Mouse (Mus musculus) layer of hippocampus, adult 6 months (tissue): ENCODE measurements around the gene Wdr83. TPM values are rescaled to one million over a fixed set of nuclear protein-coding genes. Genes with fewer than 3 reads are reported as not detected.

ENCODE experiments used
- long read RNA-seq, 2 experiments: library from polyadenylated mRNA; unstranded; transcript quantifications; one replicate each; pipeline ENCODE4 v2.0.0; 2019 to 2020
- microRNA-seq: library from miRNA; unstranded; fragments of <30 nt; microRNA quantifications from one replicate; pipeline ENCODE4 v1.2.0, GENCODE M21; 2020
- polyA plus RNA-seq: library from polyadenylated mRNA; unstranded; fragments of <200 nt; fragmentation: Nextera tagmentation; gene quantifications from 2 replicates; pipeline ENCODE4 v1.2.3, GENCODE M21; 2021

Wdr83 gene
- 35.6 and 36.8 TPM in 2 replicates for polyA plus RNA-seq
- long read RNA-seq, experiment 1, transcript Wdr83-202 (8 exons, 1,406 nt), result minor isoform, 9 of 47 reads
- long read RNA-seq, experiment 1, transcript Wdr83-201 (9 exons, 1,238 nt), result major isoform, 30 of 47 reads
- long read RNA-seq, experiment 1, partial matches to known transcripts, result 2 of 47 reads
- long read RNA-seq, experiment 1, other reads (novel, unspliced or antisense), result 3 of 47 reads
- long read RNA-seq, experiment 2, transcript Wdr83-202 (8 exons, 1,406 nt), result minor isoform, 21 of 74 reads
- long read RNA-seq, experiment 2, transcript Wdr83-201 (9 exons, 1,238 nt), result major isoform, 28 of 74 reads
- long read RNA-seq, experiment 2, transcript Wdr83-204 (7 exons, 1,561 nt), result minor isoform, 9 of 74 reads
- long read RNA-seq, experiment 2, partial matches to known transcripts, result 6 of 74 reads
- long read RNA-seq, experiment 2, other reads (novel, unspliced or antisense), result 9 of 74 reads

DNA sequence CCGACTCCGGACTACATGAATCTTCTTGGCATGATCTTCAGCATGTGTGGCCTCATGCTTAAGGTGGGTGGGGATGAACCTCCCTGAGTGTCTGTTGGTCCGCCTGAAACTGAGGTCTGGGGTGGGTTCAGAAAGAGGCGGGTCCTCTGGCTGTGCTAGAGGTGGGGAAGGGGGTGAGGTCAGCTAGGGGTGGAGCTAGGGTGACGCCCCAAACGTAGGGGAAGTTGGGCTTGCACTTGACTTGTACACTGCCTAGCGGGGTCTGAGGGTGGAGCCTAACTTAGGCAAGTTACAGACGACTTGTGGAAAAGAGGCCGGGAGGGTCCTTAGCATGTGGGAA lies at the start of gene Wdr83:
TSS of gene Wdr83 (minus strand) at position 91 of the 340 bp plus-strand sequence.

DNA sequence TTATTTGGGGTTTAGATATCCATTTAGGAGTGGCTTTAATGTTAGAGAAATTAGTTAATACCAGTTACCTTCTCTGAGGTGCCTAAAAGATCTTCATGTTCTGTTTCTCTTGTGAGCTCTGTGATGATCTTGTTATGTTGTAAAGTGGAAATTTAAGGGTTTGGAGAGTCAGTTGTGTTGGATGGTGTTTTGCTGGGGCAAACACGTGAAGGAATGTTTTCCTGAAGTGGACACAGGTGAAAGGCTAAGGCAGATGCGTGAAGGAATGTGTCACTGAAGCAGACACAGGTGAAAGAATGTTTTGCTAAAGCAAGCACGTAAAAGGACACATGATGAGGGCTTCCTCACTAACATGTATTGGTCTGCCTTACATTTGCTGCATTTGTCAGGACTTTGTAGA lies 41.9 kb upstream of the Wdr83 start, which contains the start of gene Zfp791:
TSS of gene Zfp791 (minus strand) at position 101 of the 400 bp plus-strand sequence.

DNA sequence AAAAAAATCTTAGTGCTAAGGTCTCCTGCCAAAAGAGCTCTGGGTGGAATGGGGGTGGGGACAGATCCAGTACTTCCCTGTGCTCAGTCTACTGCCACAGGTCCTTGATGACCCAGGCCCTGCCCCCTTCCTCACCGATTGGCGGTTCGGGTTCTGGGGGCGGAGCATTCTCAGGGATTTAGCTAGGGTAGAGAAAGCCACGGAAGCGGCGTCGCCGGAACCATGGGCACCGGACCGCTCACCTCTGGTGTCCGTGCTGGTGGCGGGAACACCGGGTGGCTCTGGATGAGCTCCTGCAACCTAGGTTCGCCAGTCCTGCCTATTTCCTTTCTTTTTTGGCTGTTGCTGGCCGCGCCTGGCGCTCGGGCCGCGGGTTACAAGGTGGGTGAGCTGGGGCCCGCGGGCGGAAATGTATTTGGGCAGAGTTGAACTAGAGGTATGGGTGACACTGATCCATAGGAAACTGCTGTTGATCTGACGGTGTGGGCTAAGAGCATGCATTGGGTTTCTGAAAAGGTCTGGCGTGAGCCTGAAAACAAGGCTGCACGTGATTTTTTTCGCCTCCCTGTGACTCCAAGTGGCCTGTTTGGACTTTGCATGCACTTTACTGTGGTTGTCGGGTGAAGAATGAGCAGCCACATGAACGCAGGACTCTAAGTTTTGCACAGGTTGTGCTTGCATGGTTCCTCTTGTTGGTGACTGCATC lies 2.2 kb upstream of the Wdr83 start, which contains the start of gene Man2b1:
TSS of gene Man2b1 (plus strand) at position 163 of the 706 bp plus-strand sequence.

DNA sequence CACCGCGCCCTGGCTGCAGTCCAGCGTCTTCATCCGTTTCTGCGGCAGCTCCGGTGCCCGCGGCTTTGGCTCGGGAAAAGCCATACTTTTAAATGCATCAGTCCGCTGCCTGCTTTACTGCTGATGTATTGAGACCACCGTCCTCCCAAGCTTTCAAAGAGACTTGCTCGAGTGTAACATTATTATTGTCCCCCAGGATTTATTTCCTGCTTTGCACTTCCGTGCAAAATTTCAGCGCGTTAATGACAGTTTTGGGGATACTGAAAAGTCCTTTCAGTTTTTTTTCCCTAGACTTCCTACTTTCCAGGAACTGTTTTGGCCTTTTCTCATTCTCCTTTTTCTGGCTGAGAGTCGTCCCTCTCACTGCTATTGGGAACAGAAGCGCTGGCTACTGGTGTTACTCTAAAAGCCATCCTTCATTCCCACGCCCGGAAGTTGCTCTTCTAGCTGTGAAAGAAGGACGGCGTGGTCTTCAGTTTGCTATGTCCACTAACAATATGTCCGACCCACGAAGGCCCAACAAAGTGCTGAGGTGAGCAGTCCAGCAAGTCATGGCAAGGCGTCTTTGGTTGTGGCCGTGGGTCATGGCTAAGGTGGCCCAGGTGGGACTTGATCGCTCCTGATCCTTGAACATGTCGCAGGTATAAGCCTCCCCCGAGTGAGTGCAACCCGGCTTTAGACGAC lies 432 bp downstream of the Wdr83 start, which contains the start of gene Wdr83os:
TSS of gene Wdr83os (plus strand) at position 209 of the 684 bp plus-strand sequence.

DNA sequence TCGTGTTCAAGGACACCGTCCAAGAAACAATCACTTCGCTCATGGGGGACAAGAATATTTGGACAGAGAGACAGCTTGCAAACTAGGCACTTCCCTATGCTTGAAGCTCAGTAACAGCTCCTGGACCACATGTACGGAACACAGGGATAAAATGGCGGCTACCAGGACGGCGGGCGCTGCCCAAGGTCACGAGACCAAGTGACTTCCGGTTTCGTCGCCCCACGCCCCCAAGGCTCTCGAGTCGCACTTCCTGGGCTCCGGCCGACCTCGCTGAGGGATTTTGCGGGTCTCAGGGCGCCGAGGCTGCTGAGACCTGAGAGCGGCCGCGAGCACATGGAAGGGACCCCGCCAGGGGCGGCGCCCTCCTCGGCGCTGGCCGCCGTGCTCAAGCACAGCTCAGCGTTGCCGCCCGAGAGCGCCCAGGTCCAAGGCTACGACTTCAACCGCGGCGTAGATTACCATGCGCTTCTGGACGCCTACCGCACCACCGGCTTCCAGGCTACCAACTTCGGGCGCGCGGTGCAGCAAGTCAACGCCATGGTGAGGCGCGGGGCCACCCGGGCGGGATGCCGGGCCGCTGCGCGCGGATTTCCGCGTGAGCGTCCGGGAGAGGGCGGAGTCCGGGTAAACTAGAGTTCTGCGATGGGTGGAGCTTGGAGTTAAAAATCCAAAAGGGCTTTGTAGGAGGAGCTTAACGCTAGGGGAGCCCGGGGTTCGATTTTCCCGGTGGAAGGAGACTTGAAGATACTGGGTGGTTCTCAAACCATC lies 9.4 kb downstream of the Wdr83 start, which contains the start of gene Dhps:
TSS of gene Dhps (plus strand) at position 244 of the 768 bp plus-strand sequence.

DNA sequence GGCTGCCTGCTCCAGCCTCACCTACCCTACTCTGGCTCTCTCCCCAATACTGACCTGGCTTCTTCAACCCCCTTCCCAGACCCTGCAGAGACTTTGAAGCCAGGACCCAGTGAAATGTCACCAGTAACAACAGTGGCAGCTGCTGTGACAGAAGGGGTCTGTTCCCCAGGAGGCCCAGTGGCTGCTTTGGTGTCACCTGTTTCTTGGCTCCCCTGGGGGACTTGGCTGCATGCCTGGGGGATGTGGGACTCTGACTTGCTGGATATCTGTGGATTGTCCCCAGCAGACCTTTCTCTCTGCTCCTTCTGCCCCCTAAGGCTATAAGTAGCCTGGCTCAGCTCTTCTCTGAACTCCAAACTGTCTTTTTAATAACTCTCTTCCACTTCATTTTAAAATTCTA lies 13.1 kb downstream of the Wdr83 start, which contains the start of gene Gm5741:
TSS of gene Gm5741 (minus strand) at position 1 of the 400 bp plus-strand sequence.

DNA sequence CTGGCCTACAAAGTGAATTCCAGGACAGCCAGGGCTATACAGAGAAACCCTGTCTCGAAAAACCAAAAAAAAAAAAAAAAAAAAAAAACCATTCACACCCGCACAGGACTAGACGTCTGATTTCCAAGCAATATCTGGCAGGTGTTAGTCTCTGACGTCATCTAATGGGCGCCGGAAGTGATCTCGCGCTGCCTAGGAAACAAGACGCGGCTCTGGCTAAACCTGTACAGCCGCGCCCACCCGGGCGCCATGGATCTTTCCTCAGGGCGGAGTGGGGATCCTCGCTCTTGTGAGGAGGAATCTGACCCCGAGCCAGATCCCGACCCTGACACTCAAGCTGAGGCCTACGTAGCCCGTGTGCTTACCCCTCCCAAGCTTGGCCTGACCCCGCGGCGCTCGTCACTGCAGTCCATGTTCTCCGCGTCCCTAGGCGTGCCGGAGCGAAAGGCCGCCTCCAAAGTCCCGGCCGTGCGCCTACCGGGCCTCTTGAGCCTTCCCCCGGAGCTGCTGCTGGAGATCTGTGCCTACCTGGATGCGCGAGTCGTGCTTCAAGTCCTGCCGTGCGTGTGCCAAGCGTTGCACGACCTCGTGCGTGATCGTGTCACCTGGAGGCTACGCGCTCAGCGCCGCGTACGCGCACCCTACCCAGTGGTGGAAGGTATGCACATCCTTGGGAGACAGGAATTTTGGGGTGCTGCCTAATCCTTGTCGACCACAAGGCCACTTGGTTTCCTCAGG lies 21.1 kb downstream of the Wdr83 start, which contains the start of gene Fbxw9:
TSS of gene Fbxw9 (plus strand) at position 177 of the 738 bp plus-strand sequence.

DNA sequence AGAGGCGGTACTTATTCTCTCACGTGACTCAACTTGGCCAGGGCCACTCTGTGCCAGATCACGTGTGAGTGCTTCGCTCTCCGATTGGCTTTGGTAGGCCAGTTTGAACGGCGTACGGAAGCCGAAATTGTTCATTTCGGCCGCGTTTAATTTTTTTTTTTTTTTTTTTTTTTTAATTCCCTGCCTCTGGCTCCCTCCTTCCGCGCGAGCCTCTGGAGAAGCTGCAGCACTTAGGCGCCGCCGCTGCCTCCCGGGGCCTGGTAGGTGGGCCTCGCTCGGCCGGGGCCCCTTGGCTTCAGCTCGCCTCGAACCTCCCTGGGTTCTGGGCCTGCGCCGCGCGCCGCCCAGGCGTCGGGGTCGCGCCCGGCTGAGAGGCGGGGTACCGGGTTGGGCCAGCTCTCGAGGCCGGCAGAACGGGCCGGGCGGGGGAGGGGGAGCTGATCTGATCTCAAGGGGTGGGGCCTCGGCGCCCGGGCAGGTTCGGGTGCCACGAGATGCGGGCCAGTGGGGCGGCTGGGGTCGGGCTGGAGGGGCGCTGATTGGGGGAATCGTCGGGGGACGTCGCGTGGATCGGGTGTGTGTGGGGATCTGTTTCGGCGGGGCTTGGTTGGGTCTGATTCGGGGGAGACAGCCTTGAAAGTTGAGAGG lies 44.3 kb downstream of the Wdr83 start, which contains the start of gene Tnpo2:
TSS of gene Tnpo2 (plus strand) at position 198 of the 648 bp plus-strand sequence.

DNA sequence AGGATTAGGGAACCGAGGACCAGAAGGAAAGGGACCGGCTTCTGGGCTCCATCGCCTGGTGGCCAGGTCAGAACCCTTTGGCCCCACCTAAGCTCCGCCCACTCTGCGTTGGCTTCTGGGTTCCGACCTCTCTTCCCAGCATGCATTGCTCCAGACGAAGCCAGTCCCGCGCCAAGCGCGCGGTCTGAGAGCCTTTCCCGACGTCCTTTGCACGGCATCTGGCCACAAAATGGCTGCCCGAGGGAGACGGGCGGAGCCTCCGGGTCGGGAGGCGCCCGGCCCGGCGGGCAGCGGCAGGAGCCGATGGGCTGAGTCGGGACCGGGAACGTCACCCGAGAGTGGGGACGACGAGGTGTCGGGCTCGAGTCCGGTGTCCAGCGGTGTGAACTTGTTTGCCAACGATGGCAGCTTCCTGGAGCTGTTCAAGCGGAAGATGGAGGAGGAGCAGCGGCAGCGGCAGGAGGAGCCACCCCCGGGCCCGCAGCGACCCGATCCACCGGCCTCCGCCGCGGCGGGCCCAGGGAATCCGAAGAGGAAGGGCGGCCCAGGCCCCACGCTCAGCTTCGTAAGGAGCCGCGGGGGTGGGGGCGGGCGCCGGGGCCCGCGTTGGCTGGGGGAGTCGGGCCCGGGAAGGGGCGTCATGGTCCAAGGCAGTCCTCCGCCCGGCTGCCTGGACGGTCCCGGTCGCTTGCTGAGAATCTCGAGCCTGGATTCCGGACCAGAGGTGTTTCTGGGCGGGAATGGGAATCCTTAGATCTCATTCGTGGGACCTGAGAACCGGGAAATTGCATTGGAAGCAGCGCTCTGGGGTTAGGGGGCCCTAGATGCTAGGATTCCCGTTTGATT lies 54.2 kb downstream of the Wdr83 start, which contains the start of gene Trir:
TSS of gene Trir (plus strand) at position 154 of the 846 bp plus-strand sequence.

DNA sequence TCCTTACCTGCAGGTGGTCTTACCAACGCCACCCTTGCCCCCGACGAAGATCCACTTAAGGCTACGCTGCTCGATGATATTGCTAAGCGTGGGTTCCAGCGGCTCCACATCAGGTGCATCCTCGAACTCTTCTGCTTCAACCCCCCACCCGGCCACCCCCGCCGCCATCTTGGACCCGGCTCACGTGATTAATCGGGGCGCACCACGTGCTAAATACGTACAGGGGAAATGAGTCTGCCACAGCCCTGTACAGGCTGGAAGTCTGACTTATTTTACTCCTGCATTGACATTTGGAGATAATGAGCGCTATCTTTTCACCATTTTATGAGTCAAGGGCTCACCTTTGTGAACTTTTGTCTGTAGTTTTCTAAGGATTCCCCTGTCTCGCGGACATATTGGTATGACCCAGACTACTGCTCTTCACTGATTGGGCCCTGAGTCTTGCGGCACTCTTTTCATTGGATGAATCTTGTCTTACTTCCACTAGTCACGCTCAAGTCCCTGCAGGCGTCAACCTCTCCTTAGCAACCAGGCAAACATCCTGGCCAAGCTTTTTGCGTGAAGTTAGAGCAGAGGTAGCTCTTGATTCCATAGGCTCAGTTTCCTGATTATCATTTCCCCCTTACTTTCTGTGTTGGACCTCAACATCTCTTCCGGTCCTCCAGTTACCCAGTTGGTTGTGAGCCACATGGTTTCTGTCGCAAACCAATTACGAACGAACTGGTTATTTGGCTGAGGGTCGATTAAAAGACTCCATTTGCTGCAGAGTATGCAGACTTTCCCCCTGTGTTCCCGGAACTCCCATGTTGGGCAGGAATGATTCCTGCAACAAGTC lies 55.8 kb downstream of the Wdr83 start, which contains the start of gene Asna1:
TSS of gene Asna1 (minus strand) at position 184 of the 835 bp plus-strand sequence.

Small RNA genes lying within 50 kb of the gene (microRNA-seq; reads per million reads assigned to microRNA genes)
- gene Gm23388 (not detected), gene Mir7070 (2.1 reads per million, percentile 3 among the genes with 10 or more reads in this experiment)

Other genes with a start within 250 kb of the Wdr83 start
- 36.3 and 37.5 TPM in 2 replicates for gene Gadd45gip1, start 249.8 kb downstream of the Wdr83 start, polyA plus RNA-seq
- 132 and 159 TPM in 2 replicates for gene Rad23a, start 240.6 kb downstream of the Wdr83 start, polyA plus RNA-seq
- 92.3 and 126 TPM in 2 replicates for gene Calr, start 234.4 kb downstream of the Wdr83 start, polyA plus RNA-seq
- 21.3 and 22.2 TPM in 2 replicates for gene Farsa, start 224.3 kb downstream of the Wdr83 start, polyA plus RNA-seq
- gene Syce2, start 209.2 kb downstream of the Wdr83 start, polyA plus RNA-seq, result 18.5 and 21.1 TPM in 2 replicates
- gene Gcdh, start 187.4 kb downstream of the Wdr83 start, polyA plus RNA-seq, result 22.7 and 24.2 TPM in 2 replicates
- 0.15 and 0.30 TPM in 2 replicates for gene Klf1, start 179.4 kb downstream of the Wdr83 start, polyA plus RNA-seq
- 4.5 and 6.6 TPM in 2 replicates for gene Dnase2a, start 172.7 kb downstream of the Wdr83 start, polyA plus RNA-seq
- gene Mast1, start 143.9 kb downstream of the Wdr83 start, polyA plus RNA-seq, result 11.2 and 18.3 TPM in 2 replicates
- gene Rtbdn, start 134.3 kb downstream of the Wdr83 start, polyA plus RNA-seq, result 0.15 TPM in 1 of 2 replicates, not detected in the other
- not detected in 2 replicates for gene Gm49661, start 111.9 kb downstream of the Wdr83 start, polyA plus RNA-seq
- 688 and 751 TPM in 2 replicates for gene Prdx2, start 111.7 kb downstream of the Wdr83 start, polyA plus RNA-seq
- 45.5 and 52.3 TPM in 2 replicates for gene Rnaseh2a, start 111.5 kb downstream of the Wdr83 start, polyA plus RNA-seq
- gene Junb, start 102.6 kb downstream of the Wdr83 start, polyA plus RNA-seq, result 142 and 144 TPM in 2 replicates
- 5.0 and 6.2 TPM in 2 replicates for gene Hook2, start 90.7 kb downstream of the Wdr83 start, polyA plus RNA-seq
- gene Best2, start 66.8 kb downstream of the Wdr83 start, polyA plus RNA-seq, result 0.09 TPM in 1 of 2 replicates, not detected in the other
- gene Asna1, start 56.0 kb downstream of the Wdr83 start, polyA plus RNA-seq, result 31.7 and 41.1 TPM in 2 replicates
- 71.1 and 83.3 TPM in 2 replicates for gene Trir, start 54.5 kb downstream of the Wdr83 start, polyA plus RNA-seq
- 24.3 and 26.5 TPM in 2 replicates for gene Tnpo2, start 44.4 kb downstream of the Wdr83 start, polyA plus RNA-seq
- 13.4 and 14.1 TPM in 2 replicates for gene Fbxw9, start 21.3 kb downstream of the Wdr83 start, polyA plus RNA-seq
- gene Gm5741, start 13.3 kb downstream of the Wdr83 start, polyA plus RNA-seq, result not detected in 2 replicates
- 63.7 and 73.4 TPM in 2 replicates for gene Dhps, start 9.5 kb downstream of the Wdr83 start, polyA plus RNA-seq
- 140 and 142 TPM in 2 replicates for gene Wdr83os, start 566 bp downstream of the Wdr83 start, polyA plus RNA-seq
- gene Man2b1, start 2.0 kb upstream of the Wdr83 start, polyA plus RNA-seq, result 20.7 and 26.6 TPM in 2 replicates
- 1.4 and 1.6 TPM in 2 replicates for gene Zfp791, start 41.8 kb upstream of the Wdr83 start, polyA plus RNA-seq
- gene Cks1brt, start 70.6 kb upstream of the Wdr83 start, polyA plus RNA-seq, result not detected in 2 replicates
- gene Olfr371, start 144.7 kb upstream of the Wdr83 start, polyA plus RNA-seq, result not detected in 2 replicates
- gene Orc6, start 218.3 kb upstream of the Wdr83 start, polyA plus RNA-seq, result 42.6 and 42.8 TPM in 2 replicates
- gene Vps35, start 218.5 kb upstream of the Wdr83 start, polyA plus RNA-seq, result 80.4 and 83.7 TPM in 2 replicates